Mouse (Mus musculus) embryonic facial prominence, embryonic 13.5 days (tissue): ENCODE measurements around the gene Vmp1. TPM values are rescaled to one million over a fixed set of nuclear protein-coding genes. Genes with fewer than 3 reads are reported as not detected.
A peak's percentile ranks its signal among the peaks of the same experiment; 100 is the strongest.

Experiments
- ATAC-seq: fragments of 200-750 bp; cut with Nextera tagmentation; 2 replicates; pipeline ENCODE4 v1.8.0; 2017; ENCODE audit warnings: low read depth; ENCODE audit not compliant: insufficient number of reproducible peaks, insufficient read depth, low FRiP score, low TSS enrichment
- H3K27ac ChIP-seq: fragments of 300-500 bp; sonication (generic); 2 replicates; pipeline ENCODE4 v1.5.1; 2015; ENCODE audit warnings: moderate library complexity, mild to moderate bottlenecking, inconsistent platforms
- H3K27me3 ChIP-seq: fragments of 300-500 bp; sonication (generic); 2 replicates; pipeline ENCODE4 v1.6.1; 2015; ENCODE audit warnings: mild to moderate bottlenecking, inconsistent platforms
- H3K36me3 ChIP-seq: fragments of 300-500 bp; sonication (generic); 2 replicates; pipeline ENCODE4 v1.6.1; 2015; ENCODE audit warnings: mild to moderate bottlenecking, inconsistent platforms
- H3K4me1 ChIP-seq: fragments of 300-500 bp; sonication (generic); 2 replicates; pipeline ENCODE4 v1.6.1; 2015; ENCODE audit warnings: inconsistent platforms
- H3K4me2 ChIP-seq: fragments of 300-500 bp; sonication (generic); 2 replicates; pipeline ENCODE4 v1.6.1; 2015; ENCODE audit warnings: moderate library complexity, mild to moderate bottlenecking, inconsistent platforms
- H3K4me3 ChIP-seq: fragments of 300-500 bp; sonication (generic); 2 replicates; pipeline ENCODE4 v1.5.1; 2015; ENCODE audit warnings: mild to moderate bottlenecking, inconsistent platforms
- H3K9ac ChIP-seq: fragments of 300-500 bp; sonication (generic); 2 replicates; pipeline ENCODE4 v1.6.1; 2015; ENCODE audit warnings: mild to moderate bottlenecking, inconsistent platforms
- H3K9me3 ChIP-seq: fragments of 300-500 bp; sonication (generic); 2 replicates; pipeline ENCODE4 v1.6.1; 2016; ENCODE audit warnings: inconsistent platforms
- WGBS: fragments of 180-500 bp; shearing (Covaris S2); methylation state at CpG from one replicate; pipeline ENCODE4 v1.1.7; 2015; ENCODE audit warnings: mixed read lengths; 5-methylcytosine and 5-hydroxymethylcytosine counted together
- polyA plus RNA-seq: library from polyadenylated mRNA; unstranded; fragments of >200 nt; fragmentation: Nextera tagmentation; extraction: Ambion mirVana; gene quantifications from 2 replicates; pipeline ENCODE4 v1.2.1, GENCODE M21; 2015

Vmp1 gene
- polyA plus RNA-seq, 1 experiment from 2014 or later: 86.1 TPM

DNA sequence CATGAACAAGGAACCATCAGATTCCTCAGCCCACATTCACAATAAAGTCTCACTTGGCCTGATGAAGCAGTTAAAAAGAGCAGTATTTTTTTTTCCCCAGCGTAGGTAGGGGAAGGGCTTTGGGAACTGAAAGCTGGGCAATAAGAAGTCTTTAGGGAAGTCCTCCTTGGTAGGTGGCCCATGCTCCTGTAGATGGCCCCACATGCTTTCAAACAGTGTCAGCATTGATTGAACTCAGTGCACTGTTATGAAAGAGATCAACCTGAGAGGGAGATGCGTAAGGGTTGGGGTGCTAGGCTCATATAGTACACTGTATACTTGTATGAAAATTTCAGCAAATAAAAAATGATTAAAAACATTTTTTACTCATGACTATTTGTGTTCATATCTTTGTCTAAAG, 8.3 kb upstream of the Vmp1 start:
- Histone ChIP-seq H3K9me3 (no peaks in the 10 kb centered on the region), H3K36me3 (peaks cover 76% of the 10 kb centered on the region)

DNA sequence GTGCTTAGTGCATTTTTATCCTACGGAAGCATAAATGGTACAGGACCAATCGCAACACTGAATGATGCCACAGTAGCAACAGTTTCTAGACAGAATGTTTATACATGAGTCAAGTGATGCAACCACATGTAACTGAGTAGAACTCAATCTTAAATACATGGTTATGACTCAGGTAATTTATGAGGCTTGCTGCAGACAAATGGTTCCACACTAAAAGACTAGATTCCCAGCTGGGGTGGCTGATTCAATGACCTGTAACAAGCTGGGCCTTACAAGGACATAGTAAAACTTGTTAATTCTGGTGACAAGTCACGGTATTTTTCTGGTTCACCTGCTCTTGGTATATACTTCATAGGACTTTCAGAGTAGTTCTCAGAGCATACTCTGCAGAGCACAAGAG, 7.8 kb upstream of the Vmp1 start:
- Histone ChIP-seq H3K4me3 (no peak overlapping the region), H3K9me3 (no peaks in the 10 kb centered on the region), H3K9ac (no peak overlapping the region), H3K27me3 (no peaks in the 10 kb centered on the region), H3K4me2 (no peak overlapping the region), H3K27ac (no peak overlapping the region), H3K4me1 (no peaks in the 10 kb centered on the region), H3K36me3 (peaks cover 74% of the 10 kb centered on the region)
- 94% methylated on average over 3 of the region's 3 CpGs for WGBS
- no peak for ATAC-seq

More for the DNA sequence above, 8.3 kb upstream of the Vmp1 start:
- 95% methylated on average over 2 of the region's 2 CpGs for WGBS
- Histone ChIP-seq H3K27ac (no peak overlapping the region), H3K4me2 (no peak overlapping the region), H3K4me3 (no peak overlapping the region), H3K27me3 (no peaks in the 10 kb centered on the region), H3K9ac (no peak overlapping the region), H3K4me1 (no peaks in the 10 kb centered on the region)
- no peak for ATAC-seq

DNA sequence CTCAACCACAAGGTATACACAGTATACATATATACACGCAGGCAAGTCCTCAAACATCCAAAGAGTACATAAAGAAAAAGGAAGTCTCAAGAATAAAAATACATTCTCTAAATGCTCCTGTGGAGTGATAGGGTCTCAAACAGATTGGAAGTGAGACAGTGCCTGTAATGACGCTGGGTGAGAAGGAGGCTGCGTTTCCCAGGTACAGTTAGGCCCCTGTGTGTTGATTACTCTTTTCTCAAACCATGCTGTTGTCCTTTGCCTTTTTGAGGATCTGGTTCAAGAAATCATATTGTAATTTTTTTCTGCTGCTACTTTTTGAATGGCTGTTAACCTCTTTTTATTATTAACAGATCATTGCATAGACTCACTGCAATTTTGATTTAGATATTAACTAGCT, 6.7 kb upstream of the Vmp1 start:
- Histone ChIP-seq H3K4me3 (no peak overlapping the region), H3K9ac (no peak overlapping the region), H3K9me3 (no peaks in the 10 kb centered on the region), H3K27ac (no peak overlapping the region), H3K4me2 (no peak overlapping the region), H3K36me3 (peaks cover 65% of the 10 kb centered on the region), H3K27me3 (no peaks in the 10 kb centered on the region), H3K4me1 (peaks cover 7% of the 10 kb centered on the region)
- WGBS: 91% methylated on average over 3 of the region's 3 CpGs
- ATAC-seq: no peak

DNA sequence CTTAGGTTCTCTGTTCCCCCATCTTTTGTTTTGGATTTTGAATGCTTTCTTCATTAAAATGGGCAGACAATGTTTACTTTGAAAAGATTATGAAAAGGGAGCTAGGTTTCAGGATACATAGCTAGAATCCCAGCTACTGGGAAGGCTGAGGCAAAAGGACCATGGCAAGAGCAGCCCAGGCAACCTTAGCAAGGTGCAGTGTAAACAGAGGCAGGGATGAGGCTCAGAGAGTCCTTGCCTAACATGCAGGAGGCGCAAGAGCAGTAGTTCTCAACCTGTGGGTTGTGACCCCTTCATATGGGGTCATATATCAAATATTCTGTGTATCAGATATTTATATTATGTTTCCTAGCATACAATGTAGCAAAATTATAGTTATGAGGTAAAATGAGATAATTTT, 1.7 kb upstream of the Vmp1 start:
- peak overlapping the region; percentile 79 for H3K4me2 ChIP-seq
- no peaks in the 10 kb centered on the region for H3K9me3 ChIP-seq
- peaks cover 23% of the 10 kb centered on the region for H3K4me1 ChIP-seq
- H3K4me3 ChIP-seq: peak overlapping the region; percentile 86
- H3K27ac ChIP-seq: no peak overlapping the region
- ATAC-seq: no peak
- H3K9ac ChIP-seq: 0 out of 2 replicates have a peak overlapping the region, but pooled peaks have one; percentile 41
- WGBS: 94% methylated on average over 1 of the region's 1 CpGs
- H3K36me3 ChIP-seq: peaks cover 26% of the 10 kb centered on the region
- no peaks in the 10 kb centered on the region for H3K27me3 ChIP-seq

DNA sequence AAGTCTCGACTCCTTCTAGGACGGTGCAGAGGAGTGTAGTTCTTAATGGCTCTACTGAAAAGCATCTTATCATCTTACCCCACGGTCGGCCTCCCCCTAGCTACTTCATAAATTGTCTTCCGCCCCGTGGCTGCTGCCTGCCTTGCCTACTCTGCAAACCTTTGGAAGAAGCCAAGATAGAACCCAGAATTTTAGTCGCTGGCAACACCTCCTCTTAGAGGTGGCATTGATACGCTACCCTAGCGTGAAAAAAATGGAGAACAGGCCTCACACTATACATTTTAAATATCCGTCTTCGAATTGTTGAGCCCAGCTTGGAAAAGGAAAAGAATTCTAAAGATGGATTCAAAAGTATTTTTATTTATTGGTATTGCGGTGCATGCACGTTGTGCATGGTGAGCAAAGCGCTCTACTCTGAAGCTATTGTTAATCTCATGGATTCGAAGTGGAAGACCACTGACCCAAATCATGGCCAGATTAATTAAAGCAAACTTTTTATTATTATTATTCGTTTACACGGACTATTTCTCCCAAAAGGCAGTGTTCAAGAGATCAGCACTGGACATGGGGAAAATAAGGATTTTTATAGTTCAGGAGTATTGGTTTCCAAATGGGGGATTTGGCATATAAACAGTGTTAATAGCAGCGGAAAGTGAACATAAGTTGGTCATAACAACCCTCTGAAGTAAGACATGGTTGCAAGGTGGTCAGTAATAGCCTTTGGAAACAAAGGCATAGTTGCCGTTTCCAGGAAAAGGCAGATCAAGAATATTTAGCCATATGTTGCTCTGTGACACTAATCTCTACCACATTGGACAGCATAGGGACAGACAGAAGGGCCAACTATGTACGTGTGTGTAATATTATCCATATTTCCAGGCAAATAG, 733 bp upstream of the Vmp1 start:
- no peaks in the 10 kb centered on the region for H3K9me3 ChIP-seq
- 4% methylated on average over 20 of the region's 20 CpGs for WGBS
- H3K4me1 ChIP-seq: peaks cover 23% of the 10 kb centered on the region
- H3K27ac ChIP-seq: peak overlapping the region; percentile 92
- peak overlapping the region; percentile 79 for H3K4me2 ChIP-seq
- ATAC-seq: no peak
- no peaks in the 10 kb centered on the region for H3K27me3 ChIP-seq
- H3K9ac ChIP-seq: peak overlapping the region; percentile 93
- peak overlapping the region; percentile 86 for H3K4me3 ChIP-seq
- peaks cover 16% of the 10 kb centered on the region for H3K36me3 ChIP-seq

DNA sequence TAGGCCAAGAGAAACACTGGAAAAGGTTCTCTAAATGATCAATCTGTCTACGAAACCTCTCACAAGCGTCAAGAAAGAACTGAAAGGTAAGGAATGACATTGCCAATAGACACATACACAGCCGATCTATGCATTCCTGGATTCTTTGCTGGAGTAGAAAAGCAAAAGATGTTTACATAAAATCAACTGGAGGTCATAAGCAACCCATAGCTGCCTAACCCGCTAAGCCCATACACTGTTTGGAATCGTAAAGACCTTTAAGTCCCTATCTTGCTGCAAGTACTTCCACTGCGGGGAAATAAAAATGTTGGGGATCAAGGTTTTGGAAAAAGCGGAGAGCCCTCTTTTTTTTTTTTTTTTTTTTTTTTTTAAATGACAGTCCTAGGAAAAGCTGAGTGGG, 775 bp downstream of the Vmp1 start:
- peak overlapping the region; percentile 86 for H3K4me3 ChIP-seq
- ATAC-seq: no peak
- no peaks in the 10 kb centered on the region for H3K9me3 ChIP-seq
- 36% methylated on average over 7 of the region's 7 CpGs for WGBS
- H3K4me1 ChIP-seq: peaks cover 23% of the 10 kb centered on the region
- peak overlapping the region; percentile 93 for H3K9ac ChIP-seq
- no peaks in the 10 kb centered on the region for H3K27me3 ChIP-seq
- H3K4me2 ChIP-seq: peak overlapping the region; percentile 79
- H3K27ac ChIP-seq: no peak overlapping the region
- H3K36me3 ChIP-seq: peaks cover 8% of the 10 kb centered on the region

DNA sequence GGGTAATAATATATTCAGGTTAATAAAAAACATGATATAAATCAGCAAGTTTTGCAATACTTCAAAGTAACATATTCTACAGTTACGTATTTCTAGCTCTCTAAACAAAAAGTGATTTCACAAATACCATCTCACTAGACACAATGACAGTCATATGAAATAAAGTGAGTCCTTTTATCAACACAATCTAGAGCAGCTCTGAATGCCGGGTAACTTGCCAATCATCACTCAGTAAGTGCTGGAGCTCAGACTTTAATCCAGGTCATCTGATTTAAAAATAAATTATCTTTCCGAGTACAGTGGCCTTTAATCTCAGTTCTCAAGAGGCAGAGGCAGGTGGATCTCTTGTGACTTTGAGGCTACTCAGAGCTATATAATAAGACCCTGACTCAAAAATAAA, 2.2 kb downstream of the Vmp1 start:
- Histone ChIP-seq H3K9me3 (no peaks in the 10 kb centered on the region), H3K9ac (no peak overlapping the region), H3K4me2 (no peak overlapping the region), H3K4me1 (peaks cover 23% of the 10 kb centered on the region), H3K27ac (no peak overlapping the region), H3K4me3 (no peak overlapping the region), H3K36me3 (0 out of 2 replicates have a peak, but pooled peaks cover 2% of the 10 kb centered on the region), H3K27me3 (no peaks in the 10 kb centered on the region)
- 83% methylated on average over 3 of the region's 3 CpGs for WGBS
- ATAC-seq: no peak

DNA sequence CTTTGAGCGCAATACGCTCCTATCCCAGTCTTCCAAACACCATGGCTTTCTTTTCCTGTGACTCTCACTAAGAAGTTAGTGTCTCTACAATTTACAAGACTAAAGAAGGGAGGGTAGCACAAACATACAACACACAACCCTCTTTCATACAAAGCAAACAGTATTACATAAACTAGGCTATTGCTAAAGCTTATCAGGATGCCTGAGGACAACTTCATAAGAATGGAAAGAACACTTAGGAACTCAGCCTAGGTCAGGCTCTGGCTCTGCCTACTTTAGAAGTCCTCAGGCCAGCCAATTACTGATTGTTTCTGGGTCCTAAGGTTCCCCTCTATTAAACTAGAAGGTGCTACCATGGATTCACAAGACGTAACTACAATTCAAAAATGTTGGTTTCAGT, 2.9 kb downstream of the Vmp1 start:
- no peak overlapping the region for H3K4me2 ChIP-seq
- H3K9me3 ChIP-seq: no peaks in the 10 kb centered on the region
- H3K9ac ChIP-seq: no peak overlapping the region
- no peak overlapping the region for H3K27ac ChIP-seq
- H3K27me3 ChIP-seq: no peaks in the 10 kb centered on the region
- H3K4me1 ChIP-seq: peaks cover 20% of the 10 kb centered on the region
- H3K4me3 ChIP-seq: no peak overlapping the region
- WGBS: 97% methylated on average over 3 of the region's 3 CpGs
- 0 out of 2 replicates have a peak, but pooled peaks cover 4% of the 10 kb centered on the region for H3K36me3 ChIP-seq
- ATAC-seq: no peak

DNA sequence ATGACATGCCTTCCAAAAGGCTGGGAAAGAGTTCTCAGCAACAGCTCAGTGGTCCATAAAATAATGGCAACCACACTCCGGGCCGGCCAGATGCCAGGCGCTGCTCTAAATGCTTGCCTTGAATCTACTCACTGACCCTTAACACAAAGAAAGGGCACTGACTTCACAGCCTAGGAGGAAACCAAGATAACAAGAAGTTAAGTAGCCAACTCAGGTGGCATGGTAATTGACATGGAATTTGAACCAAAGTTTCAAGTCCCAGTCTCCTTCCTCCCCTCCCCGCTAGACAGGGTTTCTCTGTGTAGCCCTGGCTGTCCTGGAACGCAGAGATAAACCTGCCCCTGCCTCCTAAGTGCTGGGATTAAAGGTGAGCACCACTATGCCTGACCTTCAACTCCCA, 4.7 kb downstream of the Vmp1 start:
- H3K4me2 ChIP-seq: no peak overlapping the region
- no peak for ATAC-seq
- WGBS: 75% methylated on average over 5 of the region's 5 CpGs

DNA sequence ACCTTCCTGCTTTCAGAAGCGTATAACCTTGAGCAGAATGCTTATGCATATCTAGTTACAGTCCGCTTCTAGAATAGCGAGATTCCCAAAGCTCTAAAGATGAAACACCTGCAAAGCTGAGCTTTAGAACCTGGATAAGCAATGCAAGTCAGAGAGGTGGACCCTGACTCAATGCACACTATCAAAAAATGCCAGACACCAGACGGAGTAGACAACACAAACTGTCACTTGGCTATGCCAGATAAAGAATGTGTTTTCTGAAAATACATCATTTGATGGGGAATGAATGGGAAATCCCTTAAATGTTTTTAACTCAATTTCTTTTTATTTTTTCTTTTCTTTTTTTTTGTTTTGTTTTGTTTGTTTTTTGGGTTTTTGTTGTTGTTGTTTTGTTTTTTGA, 8.1 kb downstream of the Vmp1 start:
- Histone ChIP-seq H3K4me3 (no peak overlapping the region), H3K4me2 (no peak overlapping the region), H3K27me3 (no peaks in the 10 kb centered on the region), H3K27ac (no peak overlapping the region), H3K9ac (no peak overlapping the region), H3K9me3 (no peaks in the 10 kb centered on the region), H3K4me1 (no peaks in the 10 kb centered on the region), H3K36me3 (0 out of 2 replicates have a peak, but pooled peaks cover 4% of the 10 kb centered on the region)
- ATAC-seq: no peak
- 72% methylated on average over 4 of the region's 4 CpGs for WGBS

More for the DNA sequence above, 4.7 kb downstream of the Vmp1 start:
- H3K4me1 ChIP-seq: peaks cover 8% of the 10 kb centered on the region
- H3K36me3 ChIP-seq: 0 out of 2 replicates have a peak, but pooled peaks cover 4% of the 10 kb centered on the region
- no peak overlapping the region for H3K4me3 ChIP-seq
- no peak overlapping the region for H3K27ac ChIP-seq
- no peak overlapping the region for H3K9ac ChIP-seq
- no peaks in the 10 kb centered on the region for H3K9me3 ChIP-seq
- no peaks in the 10 kb centered on the region for H3K27me3 ChIP-seq

DNA sequence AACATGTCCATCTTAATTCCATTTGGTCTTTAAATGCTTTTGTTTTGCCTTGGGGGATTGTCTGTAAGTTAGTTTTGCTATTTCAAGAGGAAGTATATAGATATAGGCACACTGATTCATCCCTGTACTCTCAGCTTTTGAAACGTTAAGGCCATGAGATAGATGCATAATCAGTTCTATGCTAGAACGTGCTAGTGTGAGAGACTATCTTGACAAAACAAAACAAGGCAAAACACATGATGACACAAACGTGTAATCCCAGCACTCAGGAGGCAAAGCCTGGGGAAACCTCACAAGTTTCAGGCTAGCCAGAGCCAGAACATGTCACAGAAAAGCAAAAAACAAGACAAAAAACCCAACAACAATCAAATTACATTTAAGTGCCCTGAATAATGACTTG, 10.9 kb downstream of the Vmp1 start:
- no peak overlapping the region for H3K27ac ChIP-seq
- H3K4me3 ChIP-seq: no peak overlapping the region
- no peaks in the 10 kb centered on the region for H3K9me3 ChIP-seq
- H3K4me2 ChIP-seq: no peak overlapping the region
- H3K27me3 ChIP-seq: no peaks in the 10 kb centered on the region
- H3K4me1 ChIP-seq: no peaks in the 10 kb centered on the region
- ATAC-seq: no peak
- WGBS: 69% methylated on average over 3 of the region's 3 CpGs
- no peak overlapping the region for H3K9ac ChIP-seq
- 0 out of 2 replicates have a peak, but pooled peaks cover 4% of the 10 kb centered on the region for H3K36me3 ChIP-seq

DNA sequence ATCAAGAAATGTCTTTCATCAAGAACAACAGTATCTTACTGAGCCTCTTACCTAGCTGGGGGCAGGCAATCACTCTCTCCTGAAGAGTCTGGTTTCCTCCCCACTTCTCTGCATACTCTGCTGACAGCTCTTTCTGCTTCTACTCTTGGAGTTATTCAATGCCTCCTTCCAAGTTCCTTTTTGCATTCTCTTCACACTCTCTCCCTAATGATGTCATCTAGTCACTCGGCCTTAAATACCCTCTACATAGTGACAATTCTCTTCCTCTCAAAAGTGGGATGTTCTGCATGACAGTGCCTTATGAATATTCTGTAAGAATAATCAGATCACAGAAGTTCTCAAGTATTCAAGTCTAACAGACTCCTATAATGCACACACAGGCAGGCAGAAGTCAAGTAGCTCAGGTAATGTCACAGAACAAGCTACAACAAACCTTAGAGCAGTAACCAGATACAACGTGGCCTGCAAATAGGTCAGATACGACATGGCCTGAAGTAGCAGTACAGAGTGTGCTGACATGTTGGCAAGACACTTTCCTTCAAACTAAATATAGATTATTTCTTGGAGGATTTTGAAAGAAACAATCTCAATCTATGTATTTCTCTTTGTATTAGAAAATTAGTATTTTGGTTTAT, 12.5 kb downstream of the Vmp1 start:
- Histone ChIP-seq H3K27me3 (no peaks in the 10 kb centered on the region), H3K9me3 (no peaks in the 10 kb centered on the region), H3K36me3 (no peaks in the 10 kb centered on the region), H3K9ac (no peak overlapping the region), H3K4me2 (no peak overlapping the region), H3K27ac (no peak overlapping the region), H3K4me3 (no peak overlapping the region), H3K4me1 (no peaks in the 10 kb centered on the region)
- WGBS: 78% methylated on average over 3 of the region's 3 CpGs
- ATAC-seq: no peak
